Mouse (Mus musculus) heart, adult 8-10 months (tissue): ENCODE measurements at regions not wholly inside any gene's neighbourhood (a gene's known extent, or its start where the extent isn't known, plus 50 kb on each side); places are given as distances from the start of the nearest gene placed in this dataset.

Experiments
- DNase-seq: peaks from one replicate; pipeline ENCODE4 v3.0.0; 2022; ENCODE audit warnings: low spot score

DNA sequence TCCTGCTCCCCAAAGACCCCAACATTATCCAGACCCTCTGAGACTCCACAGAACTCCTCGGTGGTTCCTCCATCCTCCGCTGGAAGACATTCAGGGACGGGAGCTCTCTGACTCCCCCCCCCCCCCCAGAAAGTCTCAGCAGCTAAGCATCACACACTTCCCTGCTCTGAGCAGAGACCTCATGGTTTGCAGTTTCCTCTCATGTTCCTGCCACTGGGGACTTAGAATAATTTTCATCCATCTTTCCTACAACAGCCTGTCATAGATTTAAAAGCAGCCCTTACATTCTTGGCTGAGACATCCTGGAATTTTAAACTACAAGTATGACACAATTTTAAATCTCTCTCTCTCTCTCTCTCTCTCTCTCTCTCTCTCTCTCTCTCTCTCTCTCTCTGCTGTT, 69.2 kb downstream of the Gpr65 start:
- DNase-seq, result no peak

- DNase-seq, result no peak
These were observed 71.1 kb downstream of the Gpr65 start for GRCm38 (mm10) chr12:98339536-98339935.

DNA sequence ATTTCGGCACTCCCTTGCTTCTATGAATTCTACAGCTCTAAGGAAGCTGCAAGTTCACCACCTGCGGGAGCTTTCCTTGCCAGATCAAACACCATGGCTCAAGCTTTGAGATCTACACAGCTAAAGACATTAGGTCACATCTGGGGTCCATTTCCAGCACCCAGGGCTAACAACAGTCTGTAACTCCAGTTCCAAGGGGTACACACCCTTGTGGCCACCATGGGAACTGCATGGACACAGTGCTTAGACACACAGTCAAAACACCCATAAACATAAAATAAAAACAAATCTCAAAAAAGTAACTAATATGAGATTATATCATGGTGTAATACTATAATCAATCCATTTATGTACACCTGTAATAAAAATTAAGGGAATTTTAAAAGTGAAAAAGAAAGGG, 73.7 kb downstream of the Gpr65 start:
- no peak for DNase-seq

GRCm38 (mm10) chr12:98343653-98344052, 75.2 kb downstream of the Gpr65 start:
- no peak for DNase-seq

DNA sequence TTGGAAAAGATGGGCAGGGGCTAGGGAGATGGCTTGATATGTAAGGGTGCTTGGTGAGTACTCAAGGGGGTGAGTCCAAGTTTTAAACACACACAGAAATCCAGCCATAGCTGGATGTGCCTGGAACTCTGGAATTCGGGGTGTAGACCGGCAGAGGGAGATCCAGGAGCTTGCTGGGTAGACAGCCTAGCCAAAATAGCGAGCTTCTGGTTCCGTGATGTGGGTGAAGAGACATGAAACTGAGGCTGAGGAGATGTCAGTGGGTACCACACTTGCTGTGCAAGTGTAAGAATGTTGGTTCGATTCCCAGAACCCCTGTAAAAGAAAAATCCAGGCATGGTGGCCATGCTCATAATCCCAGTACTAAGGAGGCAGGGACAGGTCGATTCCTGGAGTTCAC, 78.6 kb downstream of the Gpr65 start:
- DNase-seq, result no peak

DNA sequence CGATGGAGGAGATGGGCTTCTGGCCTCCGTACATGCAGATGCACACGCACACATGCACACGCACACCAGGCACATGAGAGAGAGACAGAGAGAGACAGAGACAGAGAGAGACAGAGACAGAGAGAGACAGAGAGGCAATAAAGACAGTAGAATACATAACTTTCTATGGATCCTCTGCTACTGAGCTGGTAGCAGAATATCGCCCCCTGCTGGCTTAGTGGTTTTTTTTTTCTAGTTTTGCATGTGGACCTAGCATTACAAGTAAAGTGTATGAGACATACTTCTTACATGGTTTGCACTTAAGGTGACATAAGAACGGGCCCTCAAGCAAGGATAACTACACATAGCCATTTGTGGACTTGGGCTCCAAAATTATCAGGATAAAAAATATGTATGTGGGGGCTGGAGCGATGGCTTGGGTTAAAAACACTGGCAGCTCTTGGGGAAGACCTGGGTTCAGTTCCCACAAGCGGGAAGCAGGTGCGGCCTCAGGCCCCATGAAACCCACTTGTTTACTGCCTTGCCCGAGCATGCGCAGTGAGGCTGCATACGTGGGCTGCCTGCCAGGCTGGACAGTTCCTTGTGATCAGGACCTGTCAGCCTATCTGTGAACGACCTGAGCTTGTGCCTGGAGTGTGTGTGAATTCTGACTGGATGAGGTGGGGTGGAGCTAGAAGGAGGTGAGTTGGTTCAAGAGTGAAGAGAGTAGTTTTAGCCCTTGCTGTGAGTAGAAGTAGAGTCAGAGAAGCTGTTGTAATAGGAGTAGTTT, 79.3 kb downstream of the Gpr65 start:
- DNase-seq, result peak; percentile 47

DNA sequence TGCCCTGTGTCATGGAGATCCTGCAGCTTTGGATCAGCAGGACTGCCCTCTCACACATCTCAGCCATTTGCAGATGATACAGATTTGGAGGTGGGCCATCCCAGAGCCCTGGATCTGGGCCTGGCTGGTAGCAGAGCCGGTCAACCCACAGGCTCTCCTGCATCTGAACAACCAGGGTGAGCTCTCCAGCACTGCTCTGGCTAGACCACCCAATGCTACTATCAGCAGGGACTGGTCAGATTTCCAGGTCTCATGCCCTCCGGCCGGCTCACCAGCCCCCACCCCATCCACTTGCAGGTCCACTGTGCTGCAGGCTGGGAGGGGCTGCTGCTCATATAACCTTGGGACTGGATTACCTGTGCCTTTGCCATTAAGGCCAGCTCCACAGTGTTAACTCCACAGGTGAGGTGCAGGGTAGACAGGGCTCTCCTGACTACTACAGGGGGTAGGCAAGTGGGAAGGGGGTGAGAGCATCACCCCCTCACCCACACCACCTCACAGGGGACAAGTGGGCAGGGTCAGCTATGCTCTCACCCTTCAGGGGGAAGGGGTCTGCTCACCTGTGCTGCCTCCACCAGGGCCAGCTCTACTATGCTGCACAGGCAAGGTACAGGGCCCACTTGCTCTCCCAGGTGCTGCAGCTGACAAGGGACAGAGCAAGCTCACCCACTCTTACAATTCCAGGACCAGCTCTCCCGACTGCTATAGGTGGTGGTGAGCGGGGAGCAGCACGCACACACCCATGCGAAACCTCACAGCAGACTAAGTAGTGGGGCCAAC, 81.6 kb downstream of the Gpr65 start:
- no peak for DNase-seq

DNA sequence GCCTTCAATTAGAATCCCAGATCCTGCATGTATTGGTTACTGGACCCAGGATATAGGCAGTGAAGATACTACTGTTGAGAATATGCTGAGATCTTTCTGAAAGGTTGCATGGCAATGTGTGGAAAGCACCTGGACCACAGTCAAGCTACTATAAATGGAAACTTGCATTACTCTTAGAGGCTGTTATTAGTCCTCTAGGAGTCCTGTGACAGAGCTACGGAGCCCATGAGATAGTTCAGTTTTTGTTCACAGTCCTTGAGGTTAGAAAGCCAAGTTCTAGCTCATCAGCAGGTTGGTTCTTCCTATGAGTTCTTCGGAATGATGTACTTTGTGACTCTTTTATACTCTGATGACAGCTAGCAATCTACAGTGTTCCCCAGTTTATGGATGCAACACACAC, 84.0 kb downstream of the Gpr65 start:
- no peak for DNase-seq

DNA sequence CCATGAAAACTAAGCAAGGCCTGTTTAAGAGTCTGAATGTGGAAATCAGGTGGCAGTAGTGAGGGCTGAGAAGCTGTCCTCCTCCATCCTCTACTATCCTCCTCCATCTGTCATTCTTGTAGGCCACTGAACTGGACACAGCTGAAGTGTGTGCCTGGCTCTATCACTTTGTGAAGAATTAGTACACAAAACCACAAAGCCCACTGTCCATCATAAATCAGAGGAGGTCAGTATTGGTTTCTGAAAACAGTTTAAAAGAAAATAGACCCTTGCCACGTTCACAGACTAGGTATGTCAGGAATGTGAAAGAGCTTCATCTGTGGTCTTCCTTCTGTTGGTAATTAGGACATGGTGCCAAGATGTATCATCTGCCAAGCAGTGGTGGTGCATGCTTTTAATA, 86.1 kb downstream of the Gpr65 start:
- DNase-seq, result no peak

- no peak for DNase-seq
These were observed 99.1 kb downstream of the Gpr65 start for GRCm38 (mm10) chr12:98367583-98367982.

DNA sequence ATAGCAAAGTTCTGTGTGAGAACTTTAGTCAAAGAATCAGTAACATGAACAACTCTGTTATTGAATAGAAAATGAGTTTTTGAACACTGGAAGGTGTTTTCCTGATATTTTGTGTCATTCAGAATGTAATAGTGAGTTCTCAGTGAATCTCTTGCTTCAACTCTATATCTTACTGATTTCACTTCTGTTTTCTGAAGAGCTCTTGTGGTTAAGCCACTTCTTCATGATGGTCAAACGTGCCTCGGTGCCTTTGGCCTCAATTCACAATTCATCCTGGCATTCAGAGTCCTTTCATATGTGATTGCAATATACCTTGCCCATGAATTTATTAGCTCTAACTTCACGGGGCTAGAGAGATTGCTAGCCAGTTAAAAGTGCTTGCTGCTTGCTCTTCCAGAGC, 102.3 kb downstream of the Gpr65 start:
- DNase-seq, result no peak

DNA sequence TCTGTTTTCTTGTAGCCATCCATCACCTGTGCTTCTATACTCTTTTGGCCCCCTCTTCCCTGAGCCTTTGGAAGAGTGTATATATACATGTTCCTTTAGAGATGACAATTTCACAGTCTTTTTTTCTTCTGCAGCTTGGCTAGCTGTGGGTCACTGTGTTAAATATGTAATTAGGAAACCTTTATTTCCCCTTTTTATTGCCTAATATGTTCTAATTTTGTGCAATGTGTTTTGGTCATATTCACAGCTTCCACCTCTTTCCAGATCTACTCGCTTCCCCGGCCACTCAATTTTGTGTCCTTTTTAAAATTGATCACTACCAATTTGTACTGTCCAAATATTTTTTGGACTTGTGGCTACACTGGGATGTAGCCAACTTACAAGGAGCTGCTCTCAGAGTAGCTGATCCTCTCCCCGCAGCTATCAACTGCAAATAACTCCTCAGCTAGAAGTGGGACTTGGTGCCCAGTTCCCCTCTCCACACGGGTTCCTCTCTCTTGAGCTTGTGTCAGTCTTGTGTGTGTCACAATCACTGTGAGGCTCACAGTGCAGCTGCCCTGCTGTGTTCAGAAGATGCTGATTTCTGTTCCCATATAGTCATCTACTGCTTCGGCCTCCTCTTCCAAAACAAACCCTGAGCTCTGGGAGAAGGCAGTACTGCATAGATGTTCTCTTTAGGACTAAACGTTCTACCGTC, 106.9 kb downstream of the Gpr65 start:
- DNase-seq, result no peak
